Mouse (Mus musculus) intestine, postnatal 0 days (tissue): ENCODE measurements at regions not wholly inside any gene's neighbourhood (a gene's known extent, or its start where the extent isn't known, plus 50 kb on each side); places are given as distances from the start of the nearest gene placed in this dataset.

Experiments used
- ATAC-seq: fragments of 200-750 bp; cut with Nextera tagmentation; 2 replicates; pipeline ENCODE4 v1.8.0; 2017; ENCODE audit warnings: mild to moderate bottlenecking, moderate TSS enrichment, moderate library complexity
- H3K27ac ChIP-seq: fragments of 300-500 bp; sonication (generic); 2 replicates; pipeline ENCODE4 v1.5.1; 2014; ENCODE audit warnings: mild to moderate bottlenecking, low read depth, low read length, moderate library complexity
- H3K27me3 ChIP-seq: fragments of 300-500 bp; sonication (generic); replicated peaks from 2 replicates; pipeline ENCODE4 v1.6.1; 2014; ENCODE audit warnings: low read length, mixed read lengths; ENCODE audit not compliant: control insufficient read depth, insufficient read depth
- H3K36me3 ChIP-seq: fragments of 300-500 bp; sonication (generic); 2 replicates; pipeline ENCODE4 v1.6.1; 2014; ENCODE audit warnings: mild to moderate bottlenecking, moderate library complexity; ENCODE audit not compliant: control insufficient read depth, insufficient read depth
- H3K4me1 ChIP-seq: fragments of 300-500 bp; sonication (generic); replicated peaks from 2 replicates; pipeline ENCODE4 v1.6.1; 2014; ENCODE audit warnings: antibody characterized with exemption, low read length, mixed read lengths; ENCODE audit not compliant: control insufficient read depth, insufficient read depth
- H3K4me2 ChIP-seq: fragments of 300-500 bp; sonication (generic); replicated peaks from 2 replicates; pipeline ENCODE4 v1.6.1; 2014; ENCODE audit warnings: low read depth, mild to moderate bottlenecking, moderate library complexity
- H3K4me3 ChIP-seq: fragments of 300-500 bp; sonication (generic); 2 replicates; pipeline ENCODE4 v1.5.1; 2014; ENCODE audit warnings: low read depth, low read length
- H3K9ac ChIP-seq: fragments of 300-500 bp; sonication (generic); 2 replicates; pipeline ENCODE4 v1.6.1; 2014; ENCODE audit warnings: mild to moderate bottlenecking, low read depth, low read length
- H3K9me3 ChIP-seq: fragments of 300-500 bp; sonication (generic); 2 replicates; pipeline ENCODE4 v1.6.1; 2016; ENCODE audit warnings: mixed run types; ENCODE audit not compliant: control insufficient read depth
- CTCF ChIP-seq: sonication (generic); IDR thresholded peaks from 2 replicates; pipeline ENCODE4 v1.5.1; 2016; ENCODE audit warnings: low read depth, mild to moderate bottlenecking, control low read depth, antibody characterized with exemption, moderate library complexity
- WGBS: fragments of 180-500 bp; shearing (Covaris S2); extraction: QIAGEN DNeasy Blood & Tissue Kit; methylation state at CpG from one replicate; pipeline ENCODE4 v1.1.7; 2014; 5-methylcytosine and 5-hydroxymethylcytosine counted together

- Histone ChIP-seq H3K9ac (no peak overlapping the region), H3K4me3 (no peak overlapping the region), H3K9me3 (no peaks in the 10 kb centered on the region), H3K27ac (no peak overlapping the region), H3K36me3 (no peaks in the 10 kb centered on the region), H3K4me1 (no peaks in the 10 kb centered on the region; the same call in none of the 2 replicates), H3K4me2 (no peak overlapping the region), H3K27me3 (no peaks in the 10 kb centered on the region)
- no peak for ATAC-seq
- TF ChIP-seq CTCF: no peak
- 16% methylated on average over 5 of the region's 5 CpGs for WGBS
Observed at GRCm38 (mm10) chr12:117404157-117404752, 112.0 kb upstream of the Rapgef5 start.

- no peaks in the 10 kb centered on the region; the same call in none of the 2 replicates for H3K4me1 ChIP-seq
- TF ChIP-seq CTCF: no peak
- no peak overlapping the region for H3K4me3 ChIP-seq
- H3K4me2 ChIP-seq: no peak overlapping the region
- H3K27me3 ChIP-seq: no peaks in the 10 kb centered on the region
- WGBS: 85% methylated on average over 9 of the region's 9 CpGs
- no peak overlapping the region for H3K9ac ChIP-seq
- H3K27ac ChIP-seq: no peak overlapping the region
- ATAC-seq: no peak
- H3K36me3 ChIP-seq: no peaks in the 10 kb centered on the region
- H3K9me3 ChIP-seq: no peaks in the 10 kb centered on the region
Observed at GRCm38 (mm10) chr12:117406832-117407231, 109.4 kb upstream of the Rapgef5 start.

DNA sequence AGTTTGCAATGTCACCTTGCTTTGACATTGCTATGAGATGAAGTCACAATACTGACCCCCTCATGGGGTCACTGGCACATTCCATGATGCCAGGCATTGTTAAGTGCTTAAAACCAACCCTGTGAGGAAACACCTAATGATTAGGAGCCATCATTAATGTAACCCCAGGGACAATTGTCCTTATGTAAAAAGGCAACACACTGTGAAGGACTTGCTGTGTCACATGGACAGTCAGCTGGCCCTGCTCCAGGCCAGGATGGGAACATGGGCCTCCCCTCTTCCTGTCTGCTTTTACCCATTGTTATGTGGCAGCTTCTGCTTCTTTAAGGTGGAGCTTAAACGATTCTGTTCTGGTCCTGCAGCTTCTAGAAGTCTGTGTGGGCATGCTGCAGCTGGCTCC lies 105.7 kb upstream of the Rapgef5 start:
- no peaks in the 10 kb centered on the region for H3K27me3 ChIP-seq
- no peak for TF ChIP-seq CTCF
- H3K27ac ChIP-seq: no peak overlapping the region
- H3K36me3 ChIP-seq: no peaks in the 10 kb centered on the region
- H3K9me3 ChIP-seq: no peaks in the 10 kb centered on the region
- 30% methylated on average over 1 of the region's 1 CpGs for WGBS
- ATAC-seq: no peak
- H3K9ac ChIP-seq: no peak overlapping the region
- no peak overlapping the region for H3K4me2 ChIP-seq
- no peak overlapping the region for H3K4me3 ChIP-seq
- H3K4me1 ChIP-seq: no peaks in the 10 kb centered on the region

DNA sequence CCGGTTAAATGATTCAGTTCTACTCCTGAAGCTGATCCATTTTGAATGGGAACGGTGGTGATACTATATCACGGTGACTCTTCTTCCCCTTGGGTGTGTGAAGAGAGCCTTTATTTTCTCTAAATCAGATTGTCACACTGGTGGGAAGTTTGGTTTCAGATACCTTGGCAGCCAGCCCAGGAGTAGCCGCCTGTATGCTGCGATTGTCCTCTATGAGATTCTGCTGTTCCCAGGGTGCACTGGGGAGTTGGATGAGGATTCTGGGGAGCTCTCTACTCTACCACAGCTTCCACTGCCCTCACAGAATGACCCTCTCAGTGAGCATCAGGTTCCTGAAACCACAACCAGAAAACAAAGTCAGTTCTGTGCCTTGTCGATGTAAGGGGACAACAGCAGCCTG lies 104.0 kb upstream of the Rapgef5 start:
- Histone ChIP-seq H3K9ac (no peak overlapping the region), H3K27me3 (no peaks in the 10 kb centered on the region), H3K4me1 (no peaks in the 10 kb centered on the region), H3K4me2 (no peak overlapping the region), H3K9me3 (no peaks in the 10 kb centered on the region), H3K36me3 (no peaks in the 10 kb centered on the region), H3K27ac (no peak overlapping the region), H3K4me3 (no peak overlapping the region)
- ATAC-seq: no peak
- TF ChIP-seq CTCF: no peak
- WGBS: 66% methylated on average over 6 of the region's 6 CpGs

GRCm38 (mm10) chr12:117412779-117413505 lies 103.3 kb upstream of the Rapgef5 start:
- H3K27me3 ChIP-seq: no peaks in the 10 kb centered on the region
- 50% methylated on average over 2 of the region's 2 CpGs for WGBS
- no peak for TF ChIP-seq CTCF
- no peak overlapping the region for H3K27ac ChIP-seq
- ATAC-seq: no peak
- no peaks in the 10 kb centered on the region for H3K36me3 ChIP-seq
- H3K4me1 ChIP-seq: no peaks in the 10 kb centered on the region
- H3K4me2 ChIP-seq: no peak overlapping the region
- H3K4me3 ChIP-seq: no peak overlapping the region
- no peaks in the 10 kb centered on the region for H3K9me3 ChIP-seq
- no peak overlapping the region for H3K9ac ChIP-seq

DNA sequence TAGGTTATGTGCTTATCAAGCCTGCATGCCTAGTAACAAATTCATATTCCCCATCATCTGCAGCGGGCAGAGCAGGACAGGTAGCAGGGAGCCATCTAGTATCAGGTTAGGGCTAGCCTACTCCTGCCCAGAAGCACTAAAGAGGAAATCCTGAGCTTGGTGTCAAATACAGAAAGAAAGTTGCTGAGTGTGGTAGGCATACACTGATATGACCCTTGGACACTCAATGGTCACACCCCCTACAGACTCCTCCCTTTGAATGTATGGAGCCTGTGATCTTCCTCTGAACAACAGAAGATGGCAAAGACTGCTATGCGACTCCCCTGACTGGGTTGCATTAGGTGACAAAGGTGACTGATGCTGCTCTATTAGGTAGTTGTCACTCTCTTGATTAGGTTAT lies 102.3 kb upstream of the Rapgef5 start:
- Histone ChIP-seq H3K4me3 (no peak overlapping the region), H3K4me2 (no peak overlapping the region), H3K9ac (no peak overlapping the region), H3K4me1 (no peaks in the 10 kb centered on the region), H3K36me3 (no peaks in the 10 kb centered on the region), H3K9me3 (no peaks in the 10 kb centered on the region), H3K27me3 (no peaks in the 10 kb centered on the region), H3K27ac (no peak overlapping the region)
- no peak for TF ChIP-seq CTCF
- WGBS: 52% methylated on average over 2 of the region's 2 CpGs
- peak; percentile 75 for ATAC-seq
